Mouse (Mus musculus) cerebellum, adult 8-10 months (tissue): ENCODE results near the gene Sema5a.

Experiments
- DNase-seq: peaks from one replicate; pipeline ENCODE4 v3.0.0; 2022

Sema5a gene

DNA sequence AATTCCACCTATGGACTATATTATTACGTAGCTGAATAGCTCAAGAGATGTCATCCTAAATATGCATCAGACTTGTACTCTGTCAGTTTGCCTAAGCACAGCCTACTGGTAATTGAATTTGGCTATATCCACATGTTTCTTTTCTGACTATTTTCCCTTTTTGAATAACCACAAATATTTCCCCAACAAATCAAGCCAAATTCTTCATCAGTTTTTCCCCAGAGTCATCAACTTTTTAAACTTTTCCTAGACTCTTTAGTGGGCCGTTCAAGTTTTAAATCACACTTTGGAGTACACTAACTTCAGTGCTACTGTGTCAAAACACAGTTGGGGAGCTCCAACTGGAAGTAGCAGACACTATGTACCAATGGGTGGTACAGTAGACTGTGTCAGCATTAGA lies 448.4 kb downstream of the Sema5a start:
- DNase-seq: no peak

DNA sequence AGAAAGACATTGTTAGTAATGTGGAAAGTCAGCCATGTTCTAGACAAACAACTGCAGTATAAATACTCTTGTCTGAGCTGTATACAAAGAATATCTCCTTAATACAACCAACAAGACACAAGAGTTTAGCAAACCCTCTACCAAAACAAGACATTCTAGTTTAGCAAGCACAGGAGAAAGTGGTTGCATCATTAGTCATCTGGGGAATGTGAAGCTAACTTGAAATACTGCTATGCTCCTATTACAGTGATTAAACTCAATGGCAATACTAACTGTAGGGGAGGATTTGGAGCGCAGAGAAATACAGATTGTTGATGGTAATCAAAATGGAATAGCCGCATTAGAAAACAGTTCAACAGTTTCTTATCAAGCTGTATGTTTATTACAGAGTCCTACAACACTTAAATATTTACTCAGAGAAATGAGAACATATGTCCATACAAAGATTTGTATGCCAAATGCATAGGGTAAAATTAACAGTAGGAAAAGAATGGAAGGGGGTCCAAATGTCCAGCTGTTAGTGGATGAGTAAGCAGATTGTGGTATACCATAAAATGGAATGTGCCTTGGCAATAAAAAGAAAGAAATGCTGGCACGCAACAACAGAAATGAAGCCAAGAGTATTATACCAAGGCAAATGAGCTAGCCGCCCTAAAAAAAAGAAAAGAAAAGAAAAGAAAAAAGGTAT lies 472.8 kb downstream of the Sema5a start:
- DNase-seq: peak; percentile 2

DNA sequence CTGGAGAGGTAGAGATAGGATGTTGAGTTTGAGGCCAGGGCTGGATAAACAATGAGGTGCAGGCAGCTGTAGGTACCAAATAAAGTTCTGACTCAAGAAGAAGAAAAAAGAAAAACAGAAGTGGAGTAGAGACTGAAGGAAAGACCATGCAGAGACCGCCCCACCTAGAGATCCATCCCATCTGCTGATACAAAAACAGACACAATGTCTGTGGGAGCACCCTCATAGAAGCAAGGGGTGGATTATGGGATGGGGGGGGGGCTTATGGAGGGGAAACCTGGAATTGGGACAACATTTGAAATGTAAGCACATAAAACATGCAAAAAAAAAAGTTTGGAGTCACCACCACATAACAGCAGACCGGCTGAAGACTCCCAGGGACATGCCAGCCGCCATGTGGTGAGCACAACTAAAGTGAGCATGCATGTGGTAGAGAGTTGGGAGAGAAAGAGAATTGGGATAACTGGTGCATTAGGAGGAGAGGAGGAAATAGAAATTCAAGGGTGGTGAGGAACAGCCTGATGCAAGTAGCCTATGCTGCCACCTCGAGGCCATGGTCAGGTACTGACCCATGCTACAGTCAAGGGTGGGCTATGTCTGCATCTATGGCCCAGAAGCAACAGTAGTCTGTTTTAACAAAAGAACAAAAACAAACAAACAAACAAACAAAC lies 473.8 kb downstream of the Sema5a start:
- peak; percentile 32 for DNase-seq

DNA sequence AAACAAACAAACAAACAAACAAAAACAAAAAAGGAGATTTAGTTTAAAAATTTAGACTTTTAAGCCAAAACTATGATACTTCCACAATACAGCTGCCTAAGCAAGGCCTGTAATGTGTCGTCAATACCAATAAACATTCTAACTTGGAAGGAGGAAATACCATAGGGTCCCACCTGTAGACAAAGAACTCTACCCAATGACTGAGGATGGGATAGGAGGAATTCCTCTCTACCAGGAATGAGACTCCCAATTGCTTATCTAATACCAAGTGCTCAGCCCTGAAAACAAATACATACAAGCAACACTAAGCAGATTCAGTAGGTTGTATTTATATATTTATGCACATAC lies 474.3 kb downstream of the Sema5a start:
- DNase-seq: no peak

DNA sequence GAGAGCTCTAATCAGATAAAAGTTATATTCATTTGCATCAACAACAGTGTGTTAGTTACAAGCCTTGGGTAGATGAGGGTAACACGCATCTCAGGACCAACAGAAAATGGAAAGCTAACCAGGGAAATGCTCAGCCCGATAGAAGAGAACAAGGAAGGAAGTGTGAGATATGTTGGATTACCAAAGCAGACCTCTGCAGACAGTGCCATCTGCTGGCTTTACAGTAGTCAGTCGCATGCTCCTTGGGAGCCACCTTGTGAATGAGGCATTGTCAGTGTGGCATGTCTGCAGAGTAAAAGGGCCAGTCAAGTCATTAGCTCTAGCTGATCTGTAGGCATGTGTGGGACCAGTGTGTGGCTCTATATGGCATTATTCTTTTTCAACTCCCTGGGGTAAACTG lies 486.2 kb downstream of the Sema5a start:
- DNase-seq: peak; percentile 22
